Mouse (Mus musculus): ENCODE measurements at regions not wholly inside any gene's neighbourhood (a gene's known extent, or its start where the extent isn't known, plus 50 kb on each side); places are given as distances from the start of the nearest gene placed in this dataset.

GRCm38 (mm10) chr15:50507999-50508624 is 3376.6 kb upstream of the Gm7489 start:
- no peak for TF ChIP-seq CTCF (IDR thresholded peaks at IDR 0.05; ENCODE audit: extremely low read depth, insufficient read depth, low read length)
- no peak for TF ChIP-seq POLR2A (IDR thresholded peaks at IDR 0.05; ENCODE audit: extremely low read depth, insufficient read depth, low read length)

Data from cortical plate, adult 2 months (tissue).